Mouse (Mus musculus) thymus, postnatal 0 days (tissue): ENCODE measurements around the gene Gfpt1. TPM values are rescaled to one million over a fixed set of nuclear protein-coding genes. Genes with fewer than 3 reads are reported as not detected.
"Not testable (repeated sequence)": the region's sequence is repeated elsewhere in the genome, so short reads cannot be mapped to it uniquely, and the experiment has no call there.

Experiments used
- DNase-seq: peaks from one replicate; pipeline ENCODE4 v3.0.0-alpha.2; 2015; ENCODE audit warnings: low spot score
- polyA plus RNA-seq: library from polyadenylated mRNA; unstranded; fragments of >200 nt; fragmentation: Nextera tagmentation; extraction: Ambion mirVana; gene quantifications from 2 replicates; pipeline ENCODE4 v1.2.1, GENCODE M21; 2015

The Gfpt1 gene
- polyA plus RNA-seq, 1 experiment from 2014 or later = 10.8 TPM

- no peak for DNase-seq
These were observed 1.2 kb upstream of the Gfpt1 start for GRCm38 (mm10) chr6:87041431-87041830.

GRCm38 (mm10) chr6:87042004-87042336 is 676 bp upstream of the Gfpt1 start:
- no peak for DNase-seq

GRCm38 (mm10) chr6:87043131-87043516 is 478 bp downstream of the Gfpt1 start:
- no peak for DNase-seq

- no peak for DNase-seq
These were observed 2.2 kb downstream of the Gfpt1 start for GRCm38 (mm10) chr6:87044895-87045294.

- no peak for DNase-seq
These were observed 2.9 kb downstream of the Gfpt1 start for GRCm38 (mm10) chr6:87045507-87045906.

- DNase-seq = not testable (repeated sequence)
These were observed 6.1 kb downstream of the Gfpt1 start for GRCm38 (mm10) chr6:87048712-87049111.

- no peak for DNase-seq
These were observed 9.3 kb downstream of the Gfpt1 start for GRCm38 (mm10) chr6:87051886-87052425.

GRCm38 (mm10) chr6:87054193-87054592 is 11.5 kb downstream of the Gfpt1 start:
- DNase-seq = no peak

- no peak for DNase-seq
These were observed 17.1 kb downstream of the Gfpt1 start for GRCm38 (mm10) chr6:87059754-87060153.

GRCm38 (mm10) chr6:87063586-87063985 is 20.9 kb downstream of the Gfpt1 start:
- no peak for DNase-seq

- no peak for DNase-seq
These were observed 25.6 kb downstream of the Gfpt1 start for GRCm38 (mm10) chr6:87068209-87068608.

- DNase-seq = no peak
These were observed 26.7 kb downstream of the Gfpt1 start for GRCm38 (mm10) chr6:87069195-87069900.

GRCm38 (mm10) chr6:87070641-87071040 is 28.0 kb downstream of the Gfpt1 start:
- no peak for DNase-seq

- no peak for DNase-seq
These were observed 30.1 kb downstream of the Gfpt1 start for GRCm38 (mm10) chr6:87072759-87073158.

GRCm38 (mm10) chr6:87075092-87075685 is 32.5 kb downstream of the Gfpt1 start:
- DNase-seq = peak; percentile 81

- no peak for DNase-seq
These were observed 36.8 kb downstream of the Gfpt1 start for GRCm38 (mm10) chr6:87079457-87079856.

- DNase-seq = no peak
These were observed 42.4 kb downstream of the Gfpt1 start for GRCm38 (mm10) chr6:87085026-87085425.

- DNase-seq = no peak
These were observed 45.7 kb downstream of the Gfpt1 start for GRCm38 (mm10) chr6:87088356-87088755.

GRCm38 (mm10) chr6:87090877-87091276 is 48.2 kb downstream of the Gfpt1 start:
- DNase-seq = no peak

- no peak for DNase-seq
These were observed 49.8 kb downstream of the Gfpt1 start for GRCm38 (mm10) chr6:87092476-87092875.

GRCm38 (mm10) chr6:87093631-87094030 is 51.0 kb downstream of the Gfpt1 start:
- DNase-seq = not testable (repeated sequence)

- DNase-seq = no peak
These were observed 56.6 kb downstream of the Gfpt1 start for GRCm38 (mm10) chr6:87099261-87099660.
